Mouse (Mus musculus): ENCODE measurements at regions not wholly inside any gene's neighbourhood (a gene's known extent, or its start where the extent isn't known, plus 50 kb on each side); places are given as distances from the start of the nearest gene placed in this dataset.

DNA sequence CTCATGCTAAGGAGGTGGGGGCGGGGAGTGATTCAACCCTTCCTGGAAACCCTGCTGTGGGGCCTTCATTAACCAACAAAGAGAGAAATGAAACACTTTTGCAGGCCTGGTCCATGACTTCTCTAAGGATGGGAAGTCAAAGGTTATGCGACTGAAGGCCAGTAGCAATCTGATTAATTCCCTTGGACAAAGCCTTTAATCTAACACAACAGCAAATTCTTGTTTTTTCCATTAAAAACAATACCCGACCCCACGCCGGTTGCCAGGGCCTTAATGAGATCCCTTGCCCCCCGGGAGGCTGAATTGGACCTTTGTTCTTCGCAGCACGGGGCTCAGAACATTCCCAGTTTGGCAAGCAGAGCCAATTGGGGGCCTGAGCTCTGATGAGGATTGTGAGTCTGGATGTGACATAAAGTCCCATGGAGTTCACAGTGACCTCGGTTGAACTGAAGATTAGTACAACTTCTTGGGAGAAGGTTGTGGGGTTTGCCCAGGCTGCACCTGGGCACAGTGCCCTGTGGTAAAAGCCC lies 310.9 kb upstream of the Rtl1 start:
- Histone ChIP-seq H3K36me3 (replicated peaks in 1 of 2; ENCODE audit: control insufficient read depth in 1 of 2, insufficient read depth in 1 of 2, low read length in 1 of 2) (no peaks in the 10 kb centered on the region), H3K4me3 (replicated peaks in 1 of 3; ENCODE audit: low read depth in 2 of 3, low read length in 2 of 3, poor library complexity in 1 of 3) (no peak overlapping the region), H3K79me2 (replicated peaks; ENCODE audit: control insufficient read depth, extremely low read depth, insufficient read depth, poor library complexity, severe bottlenecking) (no peaks in the 10 kb centered on the region), H3K27me3 (replicated peaks) (no peaks in the 10 kb centered on the region), H3K4me1 (ENCODE audit: control insufficient read depth in 1 of 2, insufficient read depth in 2 of 2) (no peaks in the 10 kb centered on the region), H3K4me2 (ENCODE audit: insufficient read depth, low read depth, poor library complexity, severe bottlenecking) (no peak overlapping the region), H3K9ac (ENCODE audit: insufficient read depth, low read depth) (no peak overlapping the region), H3K27ac (ENCODE audit: insufficient read depth, low read depth) (no peak overlapping the region), H3K9me3 (replicated peaks; ENCODE audit: low read length) (peaks cover 67% of the 10 kb centered on the region)
- dilution Hi-C loops (cut with MboI; ENCODE audit: extremely low pct_ligation_motif_present, extremely low pct_unique_long_range_greater_than_20kb, low sequenced_read_pairs) (no loop called here), in situ Hi-C loops (cut with MboI; ENCODE audit: low pct_ligation_motif_present, low pct_unique_long_range_greater_than_20kb, low sequenced_read_pairs) (no loop called here)
- no peak for DNase-seq (ENCODE audit: extremely low read depth)
- no peak for TF ChIP-seq ZKSCAN1 (IDR thresholded peaks at IDR 0.05; ENCODE audit: borderline replicate concordance, low read depth, low read length)
- no peak for TF ChIP-seq ZC3H11A (IDR thresholded peaks at IDR 0.05; ENCODE audit: low read depth, low read length)
- no peak for TF ChIP-seq MEF2A (IDR thresholded peaks at IDR 0.05; ENCODE audit: borderline replicate concordance, low read depth, low read length)
- TF ChIP-seq RAD21 (IDR thresholded peaks at IDR 0.05; ENCODE audit: low read depth, low read length) = no peak
- no peak for TF ChIP-seq GABPA (IDR thresholded peaks at IDR 0.05; ENCODE audit: insufficient replicate concordance, low read depth, low read length)
- TF ChIP-seq RCOR1 (conservative IDR thresholded peaks at IDR 0.05; ENCODE audit: low read depth, low read length) = no peak

DNA sequence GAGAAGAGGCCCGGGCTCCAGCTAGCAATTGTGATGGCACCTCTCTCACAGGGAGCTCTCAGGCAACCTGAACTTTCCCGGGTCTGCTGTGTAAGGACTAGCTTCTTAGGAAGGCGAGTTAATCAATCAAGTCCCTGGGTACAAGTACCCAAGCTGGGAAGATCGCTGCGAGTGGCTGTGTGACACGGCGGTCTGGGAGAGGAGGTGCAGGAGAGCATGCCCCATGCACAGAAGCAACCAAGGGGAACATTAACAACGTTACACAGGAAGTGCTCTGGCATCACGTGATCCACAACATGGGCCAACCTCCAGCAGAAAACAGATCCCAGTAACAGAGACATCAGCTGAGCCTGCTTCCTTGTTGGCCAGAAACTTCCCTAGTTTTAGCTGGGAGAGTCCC lies 311.4 kb upstream of the Rtl1 start:
- dilution Hi-C loops (cut with MboI; ENCODE audit: extremely low pct_ligation_motif_present, extremely low pct_unique_long_range_greater_than_20kb, low sequenced_read_pairs) = no loop called here
- H3K4me1 ChIP-seq (ENCODE audit: control insufficient read depth in 1 of 2, insufficient read depth in 2 of 2) = no peaks in the 10 kb centered on the region
- no peaks in the 10 kb centered on the region for H3K79me2 ChIP-seq (replicated peaks; ENCODE audit: control insufficient read depth, extremely low read depth, insufficient read depth, poor library complexity, severe bottlenecking)
- no peaks in the 10 kb centered on the region for H3K27me3 ChIP-seq (replicated peaks)
- H3K36me3 ChIP-seq (replicated peaks in 1 of 2; ENCODE audit: control insufficient read depth in 1 of 2, insufficient read depth in 1 of 2, low read length in 1 of 2) = no peaks in the 10 kb centered on the region
- H3K4me2 ChIP-seq (ENCODE audit: insufficient read depth, low read depth, poor library complexity, severe bottlenecking) = no peak overlapping the region
- DNase-seq (ENCODE audit: extremely low read depth) = no peak
- in situ Hi-C loops (cut with MboI; ENCODE audit: low pct_ligation_motif_present, low pct_unique_long_range_greater_than_20kb, low sequenced_read_pairs) = no loop called here
- H3K9ac ChIP-seq (ENCODE audit: insufficient read depth, low read depth) = no peak overlapping the region
- TF ChIP-seq ZMIZ1 (IDR thresholded peaks at IDR 0.05; ENCODE audit: low read depth, low read length) (no peak), SMC3 (IDR thresholded peaks at IDR 0.05; ENCODE audit: low read depth, low read length) (no peak), JUND (conservative IDR thresholded peaks at IDR 0.05; ENCODE audit: low read depth, low read length) (no peak), MAX (IDR thresholded peaks at IDR 0.05; ENCODE audit: low read length) (no peak), NRF1 (IDR thresholded peaks at IDR 0.05; ENCODE audit: low read depth, low read length) (no peak), CHD2 (IDR thresholded peaks at IDR 0.05; ENCODE audit: low read length) (no peak), BHLHE40 (IDR thresholded peaks at IDR 0.05; ENCODE audit: low read depth, low read length) (no peak), USF1 (IDR thresholded peaks at IDR 0.05; ENCODE audit: low read depth, low read length) (no peak), KAT2A (IDR thresholded peaks at IDR 0.05; ENCODE audit: insufficient replicate concordance, low read length) (no peak), ZC3H11A (IDR thresholded peaks at IDR 0.05; ENCODE audit: low read depth, low read length) (no peak), PAX5 (IDR thresholded peaks at IDR 0.05; ENCODE audit: low read length) (no peak), ELF1 (IDR thresholded peaks at IDR 0.05; ENCODE audit: low read depth, low read length) (no peak), RAD21 (IDR thresholded peaks at IDR 0.05; ENCODE audit: low read depth, low read length) (no peak), TCF12 (IDR thresholded peaks at IDR 0.05; ENCODE audit: low read depth, low read length) (no peak), MXI1 (IDR thresholded peaks at IDR 0.05; ENCODE audit: low read depth, low read length) (no peak), POLR2AphosphoS2 (IDR thresholded peaks at IDR 0.05; ENCODE audit: low read depth, low read length) (no peak), IRF4 (IDR thresholded peaks at IDR 0.05; ENCODE audit: low read depth, low read length) (no peak), UBTF (IDR thresholded peaks at IDR 0.05; ENCODE audit: low read depth, low read length) (no peak), HCFC1 (IDR thresholded peaks at IDR 0.05; ENCODE audit: low read depth, low read length) (no peak)
- peaks cover 72% of the 10 kb centered on the region for H3K9me3 ChIP-seq (replicated peaks; ENCODE audit: low read length)
- H3K4me3 ChIP-seq (replicated peaks in 1 of 3; ENCODE audit: low read depth in 2 of 3, low read length in 2 of 3, poor library complexity in 1 of 3) = no peak overlapping the region
- H3K27ac ChIP-seq (ENCODE audit: insufficient read depth, low read depth) = no peak overlapping the region

Data from CH12.LX (cell line).